Mouse (Mus musculus) CH12.LX (cell line): ENCODE measurements around the gene Rftn2. TPM values are rescaled to one million over a fixed set of nuclear protein-coding genes. Genes with fewer than 3 reads are reported as not detected.

ENCODE experiments used
- DNase-seq: peaks from one replicate; pipeline ENCODE4 v3.0.0-alpha.2; 2013; ENCODE audit errors: extremely low read depth
- H3K27ac ChIP-seq: 2 replicates; pipeline ENCODE4 v1.5.1; 2012; ENCODE audit warnings: low read depth, mild to moderate bottlenecking, control low read depth, moderate library complexity; ENCODE audit not compliant: insufficient read depth
- H3K27me3 ChIP-seq: replicated peaks from 2 replicates; pipeline ENCODE3; 2012; ENCODE audit warnings: inconsistent platforms
- H3K36me3 ChIP-seq, 2 experiments: replicated peaks in 1 of 2; 2 replicates each; pipeline versions ENCODE3 to v1.6.1; 2012; ENCODE audit warnings: inconsistent platforms in 1 of 2, low read length in 1 of 2, mild to moderate bottlenecking in 1 of 2, mixed read lengths in 1 of 2, moderate library complexity in 1 of 2; ENCODE audit not compliant: control insufficient read depth in 1 of 2, insufficient read depth in 1 of 2
- H3K4me1 ChIP-seq, 2 experiments: 2 replicates each; pipeline ENCODE4 v1.6.1; 2012; ENCODE audit warnings: inconsistent platforms in 1 of 2, moderate library complexity in 1 of 2; ENCODE audit not compliant: insufficient read depth in 2 of 2, control insufficient read depth in 1 of 2
- H3K4me2 ChIP-seq: 2 replicates; pipeline ENCODE4 v1.6.1; 2012; ENCODE audit warnings: low read depth, mild to moderate bottlenecking, control low read depth; ENCODE audit not compliant: poor library complexity, insufficient read depth, severe bottlenecking
- H3K4me3 ChIP-seq, 3 experiments: fragments of 150-350 bp in 1 of 3; sonication (generic) in 1 of 3; replicated peaks in 1 of 3; 2 replicates each; pipeline versions ENCODE3 to v1.5.1; 2011 to 2012; ENCODE audit warnings: low read depth in 2 of 3, low read length in 2 of 3, mild to moderate bottlenecking in 2 of 3, moderate library complexity in 2 of 3, control low read depth in 1 of 3, improper control_type of control experiment in 1 of 3, inconsistent platforms in 1 of 3, mixed read lengths in 1 of 3; ENCODE audit not compliant: poor library complexity in 1 of 3
- H3K79me2 ChIP-seq: replicated peaks from 2 replicates; pipeline ENCODE4 v1.6.1; 2012; ENCODE audit warnings: mild to moderate bottlenecking, moderate library complexity; ENCODE audit not compliant: control insufficient read depth, poor library complexity, insufficient read depth, severe bottlenecking; ENCODE audit errors: extremely low read depth
- H3K9ac ChIP-seq: 2 replicates; pipeline ENCODE4 v1.6.1; 2012; ENCODE audit warnings: low read depth, mild to moderate bottlenecking, control low read depth, moderate library complexity; ENCODE audit not compliant: insufficient read depth
- H3K9me3 ChIP-seq: replicated peaks from 2 replicates; pipeline ENCODE3; 2012; ENCODE audit warnings: low read length, inconsistent platforms, mixed read lengths
- CHD2 ChIP-seq: IDR thresholded peaks from 2 replicates; pipeline ENCODE4 v1.6.1; 2011; ENCODE audit warnings: low read length, improper control_type of control experiment
- GABPA ChIP-seq: IDR thresholded peaks from 2 replicates; pipeline ENCODE4 v1.6.1; 2012; ENCODE audit warnings: low read depth, low read length, improper control_type of control experiment, inconsistent platforms; ENCODE audit not compliant: insufficient replicate concordance
- MEF2A ChIP-seq: IDR thresholded peaks from 2 replicates; pipeline ENCODE4 v1.6.1; 2014; ENCODE audit warnings: low read depth, mild to moderate bottlenecking, inconsistent platforms, low read length, improper control_type of control experiment, borderline replicate concordance
- MXI1 ChIP-seq: IDR thresholded peaks from 2 replicates; pipeline ENCODE4 v1.6.1; 2011; ENCODE audit warnings: mild to moderate bottlenecking, low read depth, low read length, improper control_type of control experiment
- MYC ChIP-seq: IDR thresholded peaks from 2 replicates; pipeline ENCODE4 v1.6.1; 2011; ENCODE audit warnings: low read depth, mild to moderate bottlenecking, improper control_type of control experiment, low read length
- PAX5 ChIP-seq: IDR thresholded peaks from 2 replicates; pipeline ENCODE4 v1.6.1; 2012; ENCODE audit warnings: low read length, inconsistent platforms, mixed read lengths
- POLR2A ChIP-seq: IDR thresholded peaks from 2 replicates; pipeline ENCODE4 v1.6.1; 2011; ENCODE audit warnings: low read depth, mild to moderate bottlenecking, improper control_type of control experiment, low read length
- RCOR1 ChIP-seq: conservative IDR thresholded peaks from 2 replicates; pipeline ENCODE4 v1.6.1; 2012; ENCODE audit warnings: low read depth, mild to moderate bottlenecking, inconsistent platforms, low read length, improper control_type of control experiment
- ZC3H11A ChIP-seq: IDR thresholded peaks from 2 replicates; pipeline ENCODE4 v1.6.1; 2012; ENCODE audit warnings: low read depth, mild to moderate bottlenecking, inconsistent platforms, low read length, improper control_type of control experiment
- ZKSCAN1 ChIP-seq: IDR thresholded peaks from 2 replicates; pipeline ENCODE4 v1.6.1; 2012; ENCODE audit warnings: low read depth, inconsistent platforms, low read length, improper control_type of control experiment, borderline replicate concordance
- dilution Hi-C: fragments of 300-500 bp; cut with MboI; formaldehyde crosslinking; loops from 2 replicates; pipeline ENCODE4 v1.14.3; 2020; ENCODE audit warnings: low sequenced_read_pairs; ENCODE audit not compliant: extremely low pct_unique_long_range_greater_than_20kb, extremely low pct_ligation_motif_present
- in situ Hi-C: fragments of 300-500 bp; cut with MboI; formaldehyde crosslinking; loops from 3 replicates; pipeline ENCODE4 v1.14.3; 2019; ENCODE audit warnings: low sequenced_read_pairs, low pct_ligation_motif_present, low pct_unique_long_range_greater_than_20kb, mixed read lengths
- polyA plus RNA-seq: library from polyadenylated mRNA; unstranded; fragments of >175 nt; gene quantifications from 2 replicates; pipeline ENCODE4 v1.2.1, GENCODE M21; 2012; ENCODE audit warnings: low read depth; ENCODE audit not compliant: insufficient read length
- total RNA-seq, 2 experiments: library from RNA; depleted of rRNA; stranded (reverse); fragments of 300-350 nt in 1 of 2; fragments of >200 nt in 1 of 2; gene quantifications; 2 replicates each; pipeline ENCODE4 v1.2.3; 2012 to 2014

Gene Rftn2
- total and polyA plus RNA-seq, 3 experiments, result 0.91 to 1.4 (median 1.1) TPM

DNA sequence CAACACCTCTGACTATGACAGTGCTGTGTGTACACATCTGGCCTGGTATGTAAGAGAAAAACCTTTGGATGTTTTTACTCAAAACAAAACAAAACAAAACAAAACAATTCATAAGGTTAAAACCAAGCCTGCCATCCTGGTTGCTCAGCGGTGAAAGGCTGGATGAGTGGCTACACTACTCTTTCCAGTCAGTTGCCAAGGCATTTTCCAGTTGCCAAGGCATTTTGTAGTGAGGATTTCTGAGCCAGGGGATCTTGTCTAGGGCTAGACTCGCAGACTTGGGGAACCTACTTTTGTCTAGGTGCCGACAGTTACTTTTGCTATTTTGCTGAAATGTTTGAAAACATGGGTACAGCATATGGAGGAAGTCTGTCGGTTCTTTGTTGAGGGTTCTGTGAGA, 31.6 kb downstream of the Rftn2 start:
- H3K4me1 ChIP-seq, result no peaks in the 10 kb centered on the region
- in situ Hi-C loops, result no loop called here
- no peak overlapping the region for H3K4me3 ChIP-seq

DNA sequence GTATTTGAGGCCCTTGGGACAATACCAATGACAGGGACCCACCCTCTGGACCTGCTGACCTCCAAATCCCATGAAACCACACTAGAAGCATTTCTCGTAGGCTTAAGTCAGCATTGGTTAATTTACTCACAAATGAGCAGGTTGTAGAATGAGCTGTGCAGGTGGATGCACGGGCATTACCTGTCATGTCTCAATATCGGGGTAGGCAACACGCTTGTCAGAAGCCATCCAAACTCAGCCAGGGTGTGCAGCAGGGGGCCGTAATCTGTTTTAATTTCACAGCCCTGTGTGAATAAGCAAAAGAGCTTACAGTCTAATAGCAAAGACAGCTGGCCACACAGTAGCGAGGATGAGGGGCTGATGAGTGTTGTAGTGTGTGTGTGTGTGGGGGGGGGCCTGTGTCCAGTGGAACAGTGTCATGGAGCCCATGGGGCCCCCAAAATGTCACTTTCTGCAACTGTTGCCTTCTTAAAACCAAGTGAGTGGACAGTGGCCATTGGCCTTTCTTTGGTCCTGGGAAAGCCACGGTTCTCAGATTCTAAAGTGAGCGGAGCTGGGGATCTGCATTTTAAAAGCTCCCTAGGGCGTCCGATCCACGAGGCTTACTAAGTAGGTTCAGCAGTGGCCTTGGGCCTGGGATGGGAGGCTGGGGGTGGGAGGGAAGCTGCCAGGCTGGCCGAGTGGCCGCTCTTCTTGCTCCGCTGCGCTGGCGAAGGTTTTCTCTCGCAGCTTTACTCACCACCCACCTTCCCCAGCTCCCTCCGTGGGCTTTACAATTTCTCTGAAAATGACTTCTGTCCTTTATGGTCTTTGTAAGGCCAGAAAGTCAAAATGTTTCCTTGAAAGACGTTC, 32.3 kb downstream of the Rftn2 start:
- dilution Hi-C loops (no loop called here), in situ Hi-C loops (no loop called here)
- no peaks in the 10 kb centered on the region for H3K4me1 ChIP-seq

More for the DNA sequence above, 31.6 kb downstream of the Rftn2 start:
- no peak for TF ChIP-seq MXI1
- no peak for TF ChIP-seq RCOR1
- no peak for TF ChIP-seq MYC
- TF ChIP-seq ZC3H11A, result no peak
- TF ChIP-seq ZKSCAN1, result no peak
- no peak for TF ChIP-seq GABPA
- no peaks in the 10 kb centered on the region for H3K36me3 ChIP-seq
- dilution Hi-C loops, result no loop called here
- no peaks in the 10 kb centered on the region for H3K9me3 ChIP-seq
- no peaks in the 10 kb centered on the region for H3K79me2 ChIP-seq
- H3K27ac ChIP-seq, result no peak overlapping the region
- DNase-seq, result no peak
- no peak overlapping the region for H3K4me2 ChIP-seq
- H3K9ac ChIP-seq, result no peak overlapping the region
- no peaks in the 10 kb centered on the region for H3K27me3 ChIP-seq

DNA sequence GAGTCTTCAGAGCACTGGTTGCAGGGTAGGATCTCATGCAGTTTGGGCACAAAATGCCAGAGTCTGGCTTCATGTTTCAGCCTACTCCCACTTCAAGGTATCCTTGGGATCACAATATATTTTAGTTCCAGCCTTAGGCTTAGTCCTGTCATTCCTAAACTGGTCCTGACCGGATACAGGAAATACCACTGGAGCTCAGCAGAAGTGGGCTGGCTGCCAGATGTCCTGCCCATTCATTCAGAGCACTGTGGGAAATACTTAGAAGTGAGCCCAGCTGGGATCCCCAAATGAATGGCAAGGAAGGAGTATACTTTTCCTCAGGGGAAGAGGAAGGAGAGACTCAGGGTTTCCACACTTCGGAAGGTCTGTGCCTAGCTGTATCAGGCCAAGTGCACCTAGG, 33.3 kb downstream of the Rftn2 start:
- H3K9me3 ChIP-seq, result no peaks in the 10 kb centered on the region
- DNase-seq, result no peak
- no peaks in the 10 kb centered on the region for H3K36me3 ChIP-seq
- H3K4me3 ChIP-seq, result no peak overlapping the region
- no peaks in the 10 kb centered on the region for H3K79me2 ChIP-seq
- no peaks in the 10 kb centered on the region for H3K4me1 ChIP-seq
- no peaks in the 10 kb centered on the region for H3K27me3 ChIP-seq
- no peak overlapping the region for H3K27ac ChIP-seq
- in situ Hi-C loops, result no loop called here
- dilution Hi-C loops, result no loop called here
- H3K9ac ChIP-seq, result no peak overlapping the region
- H3K4me2 ChIP-seq, result no peak overlapping the region
- TF ChIP-seq PAX5, result no peak
- TF ChIP-seq CHD2, result no peak

More for the DNA sequence above, 32.3 kb downstream of the Rftn2 start:
- no peak for DNase-seq
- no peak overlapping the region for H3K4me2 ChIP-seq
- no peaks in the 10 kb centered on the region for H3K79me2 ChIP-seq
- H3K27ac ChIP-seq, result no peak overlapping the region
- H3K36me3 ChIP-seq, result no peaks in the 10 kb centered on the region
- no peaks in the 10 kb centered on the region for H3K27me3 ChIP-seq
- no peak overlapping the region for H3K4me3 ChIP-seq
- H3K9me3 ChIP-seq, result no peaks in the 10 kb centered on the region
- no peak for TF ChIP-seq POLR2A
- no peak for TF ChIP-seq RCOR1
- no peak for TF ChIP-seq MEF2A
- TF ChIP-seq ZKSCAN1, result no peak
- H3K9ac ChIP-seq, result no peak overlapping the region
